Mouse (Mus musculus) forebrain, embryonic 13.5 days (tissue): ENCODE results near the gene Hivep3. TPM values are rescaled to one million over a fixed set of nuclear protein-coding genes. Genes with fewer than 3 reads are reported as not detected.

ENCODE experiments used
- ATAC-seq: fragments of 200-750 bp; cut with Nextera tagmentation; 2 replicates; pipeline ENCODE4 v1.8.0; 2017
- H3K27ac ChIP-seq: fragments of 300-500 bp; sonication (generic); 2 replicates; pipeline ENCODE4 v1.5.1; 2015; ENCODE audit warnings: inconsistent platforms, mild to moderate bottlenecking, moderate library complexity
- H3K27me3 ChIP-seq: fragments of 300-500 bp; sonication (generic); 2 replicates; pipeline ENCODE4 v1.6.1; 2015; ENCODE audit warnings: mild to moderate bottlenecking, inconsistent platforms
- H3K36me3 ChIP-seq: fragments of 300-500 bp; sonication (generic); 2 replicates; pipeline ENCODE4 v1.6.1; 2015; ENCODE audit warnings: mild to moderate bottlenecking, inconsistent platforms; ENCODE audit not compliant: poor library complexity, severe bottlenecking
- H3K4me1 ChIP-seq: fragments of 300-500 bp; sonication (generic); 2 replicates; pipeline ENCODE4 v1.6.1; 2015; ENCODE audit warnings: inconsistent platforms
- H3K4me2 ChIP-seq: fragments of 300-500 bp; sonication (generic); 2 replicates; pipeline ENCODE4 v1.6.1; 2015; ENCODE audit warnings: inconsistent platforms, mild to moderate bottlenecking, moderate library complexity
- H3K4me3 ChIP-seq: fragments of 300-500 bp; sonication (generic); 2 replicates; pipeline ENCODE4 v1.5.1; 2015; ENCODE audit warnings: mild to moderate bottlenecking, inconsistent platforms
- H3K9ac ChIP-seq: fragments of 300-500 bp; sonication (generic); 2 replicates; pipeline ENCODE4 v1.6.1; 2015; ENCODE audit warnings: mild to moderate bottlenecking, inconsistent platforms
- H3K9me3 ChIP-seq: fragments of 300-500 bp; sonication (generic); replicated peaks from 2 replicates; pipeline ENCODE4 v1.6.1; 2016; ENCODE audit warnings: inconsistent platforms
- WGBS: fragments of 180-500 bp; shearing (Covaris S2); methylation state at CpG from one replicate; pipeline ENCODE4 v1.1.7; 2015; 5-methylcytosine and 5-hydroxymethylcytosine counted together
- polyA plus RNA-seq: library from polyadenylated mRNA; unstranded; fragments of >200 nt; fragmentation: Nextera tagmentation; extraction: Ambion mirVana; gene quantifications from 2 replicates; pipeline ENCODE4 v1.2.1, GENCODE M21; 2015

Hivep3 gene
- polyA plus RNA-seq, 1 experiment from 2014 or later, result 10.5 TPM

- WGBS, result 60% methylated on average over 9 of the region's 9 CpGs
- ATAC-seq, result no peak
- no peak overlapping the region for H3K9ac ChIP-seq
- no peak overlapping the region for H3K27ac ChIP-seq
- H3K4me1 ChIP-seq, result peaks cover 4% of the 10 kb centered on the region; the same call in 1 of the 2 replicates
- H3K4me2 ChIP-seq, result no peak overlapping the region
- H3K9me3 ChIP-seq, result no peaks in the 10 kb centered on the region
- H3K36me3 ChIP-seq, result no peaks in the 10 kb centered on the region
- no peak overlapping the region for H3K4me3 ChIP-seq
- H3K27me3 ChIP-seq, result no peaks in the 10 kb centered on the region
Measured at GRCm38 (mm10) chr4:119833333-119833732, 99.7 kb downstream of the Hivep3 start.

- H3K27ac ChIP-seq, result no peak overlapping the region
- H3K27me3 ChIP-seq, result no peaks in the 10 kb centered on the region
- no peaks in the 10 kb centered on the region for H3K9me3 ChIP-seq
- peaks cover 4% of the 10 kb centered on the region; the same call in 1 of the 2 replicates for H3K4me1 ChIP-seq
- H3K4me3 ChIP-seq, result no peak overlapping the region
- H3K9ac ChIP-seq, result no peak overlapping the region
- WGBS, result 87% methylated on average over 5 of the region's 5 CpGs
- H3K36me3 ChIP-seq, result no peaks in the 10 kb centered on the region
- no peak overlapping the region for H3K4me2 ChIP-seq
- no peak for ATAC-seq
Measured at GRCm38 (mm10) chr4:119833884-119834283, 100.3 kb downstream of the Hivep3 start.

- H3K27ac ChIP-seq, result no peak overlapping the region
- 90% methylated on average over 3 of the region's 3 CpGs for WGBS
- H3K9me3 ChIP-seq, result no peaks in the 10 kb centered on the region
Measured at GRCm38 (mm10) chr4:119836181-119836580, 102.6 kb downstream of the Hivep3 start.

GRCm38 (mm10) chr4:119837505-119838065, 104.0 kb downstream of the Hivep3 start:
- Histone ChIP-seq H3K36me3 (no peaks in the 10 kb centered on the region), H3K27me3 (no peaks in the 10 kb centered on the region), H3K4me2 (no peak overlapping the region), H3K9me3 (no peaks in the 10 kb centered on the region), H3K27ac (no peak overlapping the region), H3K4me1 (peaks cover 4% of the 10 kb centered on the region; the same call in 1 of the 2 replicates), H3K4me3 (no peak overlapping the region), H3K9ac (no peak overlapping the region)
- ATAC-seq, result no peak
- 89% methylated on average over 1 of the region's 1 CpGs for WGBS

More at GRCm38 (mm10) chr4:119836181-119836580, 102.6 kb downstream of the Hivep3 start:
- ATAC-seq, result no peak
- Histone ChIP-seq H3K4me1 (peaks cover 4% of the 10 kb centered on the region; the same call in 1 of the 2 replicates), H3K9ac (no peak overlapping the region), H3K36me3 (no peaks in the 10 kb centered on the region), H3K27me3 (no peaks in the 10 kb centered on the region), H3K4me2 (no peak overlapping the region), H3K4me3 (no peak overlapping the region)

- no peak overlapping the region for H3K4me3 ChIP-seq
- H3K4me2 ChIP-seq, result no peak overlapping the region
- no peak overlapping the region for H3K9ac ChIP-seq
- 78% methylated on average over 2 of the region's 2 CpGs for WGBS
- peaks cover 4% of the 10 kb centered on the region; the same call in 1 of the 2 replicates for H3K4me1 ChIP-seq
- no peak overlapping the region for H3K27ac ChIP-seq
- H3K27me3 ChIP-seq, result no peaks in the 10 kb centered on the region
- ATAC-seq, result no peak
- H3K36me3 ChIP-seq, result no peaks in the 10 kb centered on the region
- no peaks in the 10 kb centered on the region for H3K9me3 ChIP-seq
Measured at GRCm38 (mm10) chr4:119838308-119838707, 104.7 kb downstream of the Hivep3 start.

- no peak overlapping the region for H3K4me3 ChIP-seq
- ATAC-seq, result no peak
- H3K9me3 ChIP-seq, result no peaks in the 10 kb centered on the region
- H3K27me3 ChIP-seq, result no peaks in the 10 kb centered on the region
- 67% methylated on average over 3 of the region's 3 CpGs for WGBS
- H3K4me2 ChIP-seq, result no peak overlapping the region
- no peak overlapping the region for H3K9ac ChIP-seq
- H3K36me3 ChIP-seq, result no peaks in the 10 kb centered on the region
- no peaks in the 10 kb centered on the region for H3K4me1 ChIP-seq
- no peak overlapping the region for H3K27ac ChIP-seq
Measured at GRCm38 (mm10) chr4:119843294-119843693, 109.7 kb downstream of the Hivep3 start.

- no peaks in the 10 kb centered on the region for H3K36me3 ChIP-seq
- no peak overlapping the region for H3K4me3 ChIP-seq
- H3K27me3 ChIP-seq, result no peaks in the 10 kb centered on the region
- no peak for ATAC-seq
- H3K9me3 ChIP-seq, result no peaks in the 10 kb centered on the region
- H3K9ac ChIP-seq, result no peak overlapping the region
- H3K4me2 ChIP-seq, result no peak overlapping the region
- H3K4me1 ChIP-seq, result no peaks in the 10 kb centered on the region
- 76% methylated on average over 3 of the region's 3 CpGs for WGBS
- no peak overlapping the region for H3K27ac ChIP-seq
Measured at GRCm38 (mm10) chr4:119844267-119844666, 110.7 kb downstream of the Hivep3 start.

GRCm38 (mm10) chr4:119845596-119846161, 112.1 kb downstream of the Hivep3 start:
- no peak for ATAC-seq
- WGBS, result 60% methylated on average over 3 of the region's 3 CpGs

GRCm38 (mm10) chr4:119852483-119852882, 118.9 kb downstream of the Hivep3 start:
- no peak overlapping the region for H3K4me2 ChIP-seq
- H3K36me3 ChIP-seq, result no peaks in the 10 kb centered on the region
- H3K27ac ChIP-seq, result no peak overlapping the region
- H3K4me3 ChIP-seq, result no peak overlapping the region
- WGBS, result 67% methylated on average over 8 of the region's 8 CpGs
- H3K4me1 ChIP-seq, result peaks cover 3% of the 10 kb centered on the region; the same call in 1 of the 2 replicates
- H3K9ac ChIP-seq, result no peak overlapping the region
- no peak for ATAC-seq
- H3K27me3 ChIP-seq, result no peaks in the 10 kb centered on the region
- H3K9me3 ChIP-seq, result no peaks in the 10 kb centered on the region

More at GRCm38 (mm10) chr4:119845596-119846161, 112.1 kb downstream of the Hivep3 start:
- H3K9me3 ChIP-seq, result no peaks in the 10 kb centered on the region
- H3K36me3 ChIP-seq, result no peaks in the 10 kb centered on the region
- H3K4me1 ChIP-seq, result no peaks in the 10 kb centered on the region
- H3K4me3 ChIP-seq, result no peak overlapping the region
- no peak overlapping the region for H3K9ac ChIP-seq
- no peak overlapping the region for H3K4me2 ChIP-seq
- H3K27me3 ChIP-seq, result no peaks in the 10 kb centered on the region
- no peak overlapping the region for H3K27ac ChIP-seq

- Histone ChIP-seq H3K9me3 (no peaks in the 10 kb centered on the region), H3K4me1 (peaks cover 3% of the 10 kb centered on the region; the same call in 1 of the 2 replicates), H3K36me3 (no peaks in the 10 kb centered on the region), H3K27me3 (no peaks in the 10 kb centered on the region), H3K4me3 (no peak overlapping the region), H3K27ac (no peak overlapping the region), H3K4me2 (no peak overlapping the region), H3K9ac (no peak overlapping the region)
- 71% methylated on average over 9 of the region's 9 CpGs for WGBS
- no peak for ATAC-seq
Measured at GRCm38 (mm10) chr4:119854307-119855144, 120.9 kb downstream of the Hivep3 start.

GRCm38 (mm10) chr4:119859454-119859853, 125.9 kb downstream of the Hivep3 start:
- no peak for ATAC-seq
- Histone ChIP-seq H3K9me3 (no peaks in the 10 kb centered on the region), H3K27me3 (no peaks in the 10 kb centered on the region), H3K36me3 (no peaks in the 10 kb centered on the region), H3K4me1 (peaks cover 3% of the 10 kb centered on the region; the same call in 1 of the 2 replicates), H3K4me3 (no peak overlapping the region), H3K9ac (no peak overlapping the region), H3K27ac (no peak overlapping the region), H3K4me2 (no peak overlapping the region)
- 79% methylated on average over 4 of the region's 4 CpGs for WGBS

- Histone ChIP-seq H3K36me3 (no peaks in the 10 kb centered on the region), H3K4me3 (no peak overlapping the region), H3K9me3 (no peaks in the 10 kb centered on the region), H3K27ac (no peak overlapping the region), H3K4me2 (no peak overlapping the region), H3K4me1 (no peaks in the 10 kb centered on the region), H3K27me3 (no peaks in the 10 kb centered on the region), H3K9ac (no peak overlapping the region)
- no peak for ATAC-seq
- 71% methylated on average over 4 of the region's 4 CpGs for WGBS
Measured at GRCm38 (mm10) chr4:119861001-119861400, 127.4 kb downstream of the Hivep3 start.
